Mouse (Mus musculus) spleen, postnatal 14 days (tissue): ENCODE measurements at regions not wholly inside any gene's neighbourhood (a gene's known extent, or its start where the extent isn't known, plus 50 kb on each side); places are given as distances from the start of the nearest gene placed in this dataset.

Experiments
- DNase-seq, 2 experiments: peaks; one replicate each; pipeline ENCODE4 v3.0.0; 2021 to 2022; ENCODE audit warnings: low spot score in 2 of 2

- DNase-seq: no peak
Measured at GRCm38 (mm10) chr17:85932360-85933132, 212.4 kb downstream of the Srbd1 start.

DNA sequence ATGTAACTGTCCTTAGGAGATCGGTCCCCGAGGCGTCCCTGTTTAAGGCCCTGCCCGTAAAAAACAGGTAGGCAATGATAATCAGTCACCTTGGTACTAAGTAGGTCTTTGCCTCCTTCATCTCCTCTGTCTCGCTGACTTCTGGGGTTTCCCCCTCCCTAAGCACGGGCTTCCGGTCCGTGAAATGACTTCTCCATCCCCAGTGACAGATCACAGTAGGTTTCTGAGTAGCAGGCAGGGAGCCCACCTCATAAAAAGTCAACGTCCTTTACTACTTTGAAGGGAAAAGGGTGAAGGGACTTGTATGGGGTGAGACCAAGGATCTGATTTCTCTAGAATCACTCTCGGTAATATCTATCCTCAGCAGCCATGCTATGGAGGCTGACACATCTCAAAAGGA, 213.0 kb downstream of the Srbd1 start:
- no peak for DNase-seq

DNA sequence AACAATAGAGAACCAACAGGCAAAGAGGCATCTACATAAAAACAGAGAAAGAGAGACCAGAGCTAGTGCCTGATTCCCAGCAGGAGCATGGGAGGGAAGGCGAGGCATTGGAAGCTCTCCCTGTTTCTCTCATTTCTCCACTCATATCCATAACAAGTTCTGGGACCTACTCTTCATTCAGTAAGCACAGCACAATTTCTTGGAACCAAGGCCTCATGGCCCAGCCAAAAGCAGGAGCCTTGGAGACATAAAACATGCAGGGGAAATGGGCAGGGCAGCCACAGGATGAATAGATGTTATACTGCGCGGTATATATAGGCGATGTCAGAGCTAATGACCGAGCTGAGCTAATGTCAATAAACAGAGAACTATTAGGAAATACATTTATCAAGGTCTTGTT, 214.2 kb downstream of the Srbd1 start:
- no peak for DNase-seq

GRCm38 (mm10) chr17:85930331-85930730, 214.6 kb downstream of the Srbd1 start:
- no peak for DNase-seq

DNA sequence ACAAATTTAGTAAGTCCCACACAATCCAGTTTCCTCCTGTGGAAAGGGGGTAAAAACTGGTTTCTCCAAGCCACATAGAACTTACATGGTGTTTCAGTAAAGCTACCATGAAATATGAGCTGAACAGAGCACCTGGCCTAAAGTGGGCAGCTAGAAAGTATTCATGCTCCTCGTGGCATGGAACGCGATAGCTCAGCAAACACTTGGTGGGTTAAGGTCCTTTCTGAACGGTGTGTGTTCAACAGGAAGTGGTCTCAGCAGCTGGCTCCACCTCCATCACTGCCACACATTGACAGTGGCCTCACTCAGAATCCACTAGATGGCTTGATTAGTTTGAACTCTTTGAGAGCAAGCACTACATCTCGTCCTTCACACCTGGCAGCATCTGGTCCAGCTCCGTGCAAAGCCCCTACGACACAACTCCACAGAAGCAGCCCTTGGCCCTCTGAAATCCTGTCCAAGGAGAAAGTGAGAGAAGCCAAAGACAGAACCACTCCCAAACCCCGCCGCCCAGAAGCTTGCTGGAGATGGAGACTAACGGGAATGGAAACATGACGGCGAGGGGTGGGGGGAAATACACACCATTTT, 215.2 kb downstream of the Srbd1 start:
- DNase-seq: no peak

DNA sequence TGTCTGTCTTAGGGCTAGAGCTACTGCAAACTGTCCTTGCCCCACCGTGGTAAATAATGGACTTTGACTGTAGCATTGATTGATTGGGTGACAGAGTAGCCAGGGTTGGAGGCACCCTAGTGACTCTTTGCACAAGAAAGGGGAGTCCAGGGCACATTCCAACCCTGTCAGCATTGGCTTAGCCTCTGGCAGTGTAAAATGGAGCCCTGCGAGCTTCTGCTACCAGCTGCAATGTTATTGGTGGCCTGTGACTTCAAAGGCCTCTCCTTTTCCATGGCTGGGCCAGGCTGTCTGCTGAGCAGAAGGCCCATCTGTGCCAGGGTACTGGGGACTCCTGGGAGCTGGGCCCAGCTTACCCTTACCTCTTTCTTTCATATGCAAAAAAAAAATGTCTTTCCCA, 216.4 kb downstream of the Srbd1 start:
- no peak for DNase-seq

GRCm38 (mm10) chr17:85927261-85927660, 217.7 kb downstream of the Srbd1 start:
- DNase-seq: no peak

- no peak for DNase-seq
Measured at GRCm38 (mm10) chr17:85926044-85926443, 218.9 kb downstream of the Srbd1 start.

DNA sequence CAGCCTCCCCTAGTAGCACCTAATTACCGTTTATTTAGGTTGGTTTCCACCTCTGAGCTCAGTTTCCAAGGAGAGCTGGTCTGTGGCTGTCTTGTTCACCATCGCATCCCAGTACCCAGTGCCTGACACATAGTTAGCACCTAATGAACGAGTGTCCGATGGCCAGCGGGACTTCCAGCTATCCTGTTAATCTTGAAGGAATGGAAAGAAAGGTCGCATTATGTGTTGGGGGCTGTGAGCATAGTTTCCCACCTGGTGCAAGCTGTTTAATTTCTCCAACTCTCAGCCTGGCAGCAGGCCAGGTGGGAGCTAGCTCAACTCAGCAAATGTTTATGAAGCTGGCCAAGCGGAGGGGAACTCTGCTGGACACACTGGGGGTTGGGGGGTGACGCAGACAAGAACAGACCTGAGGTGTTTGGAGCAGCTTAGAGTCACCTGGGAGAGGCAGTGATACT, 223.7 kb downstream of the Srbd1 start:
- no peak for DNase-seq

- no peak for DNase-seq
Measured at GRCm38 (mm10) chr17:85919868-85920267, 225.1 kb downstream of the Srbd1 start.

GRCm38 (mm10) chr17:85915870-85916269, 227.8 kb upstream of the Six2 start:
- DNase-seq: no peak

DNA sequence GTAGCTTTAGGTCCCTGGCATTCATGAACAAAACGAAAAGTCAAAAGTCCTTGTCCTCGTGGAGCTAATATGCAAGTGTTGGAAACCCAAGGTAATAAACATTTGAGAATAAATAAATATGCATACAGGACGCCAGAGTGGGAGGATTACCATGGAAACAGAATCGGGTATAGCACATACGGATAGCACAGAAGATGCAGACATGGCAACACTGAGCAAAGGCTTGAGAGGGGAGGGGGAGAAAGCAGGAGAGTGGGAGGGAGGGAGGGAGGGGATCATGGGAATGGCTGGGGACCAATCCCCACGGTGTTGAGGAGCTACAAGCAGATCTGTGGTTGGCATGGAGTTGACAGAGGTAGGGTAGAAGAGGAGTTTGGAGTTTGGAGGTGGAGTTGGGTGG, 226.0 kb upstream of the Six2 start:
- no peak for DNase-seq

DNA sequence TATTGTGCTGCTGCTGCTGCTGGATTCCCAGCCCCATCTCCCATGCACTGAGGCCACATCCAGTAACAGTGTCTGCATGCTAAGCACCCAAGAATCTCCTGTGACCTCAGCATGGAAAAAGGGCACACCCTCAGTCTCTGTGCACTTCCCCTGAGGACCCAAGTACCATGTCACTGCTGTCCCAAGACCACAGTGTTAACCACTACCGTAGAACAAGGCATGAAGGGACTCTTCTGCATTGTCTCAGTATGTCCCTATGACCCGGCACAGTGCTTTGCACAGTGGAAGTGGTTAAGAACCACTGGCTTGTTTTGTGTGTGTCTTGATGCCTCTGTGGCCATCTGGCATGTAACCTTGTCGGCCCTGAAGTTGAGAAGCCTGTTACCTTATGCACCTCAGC, 220.6 kb upstream of the Six2 start:
- DNase-seq: no peak

DNA sequence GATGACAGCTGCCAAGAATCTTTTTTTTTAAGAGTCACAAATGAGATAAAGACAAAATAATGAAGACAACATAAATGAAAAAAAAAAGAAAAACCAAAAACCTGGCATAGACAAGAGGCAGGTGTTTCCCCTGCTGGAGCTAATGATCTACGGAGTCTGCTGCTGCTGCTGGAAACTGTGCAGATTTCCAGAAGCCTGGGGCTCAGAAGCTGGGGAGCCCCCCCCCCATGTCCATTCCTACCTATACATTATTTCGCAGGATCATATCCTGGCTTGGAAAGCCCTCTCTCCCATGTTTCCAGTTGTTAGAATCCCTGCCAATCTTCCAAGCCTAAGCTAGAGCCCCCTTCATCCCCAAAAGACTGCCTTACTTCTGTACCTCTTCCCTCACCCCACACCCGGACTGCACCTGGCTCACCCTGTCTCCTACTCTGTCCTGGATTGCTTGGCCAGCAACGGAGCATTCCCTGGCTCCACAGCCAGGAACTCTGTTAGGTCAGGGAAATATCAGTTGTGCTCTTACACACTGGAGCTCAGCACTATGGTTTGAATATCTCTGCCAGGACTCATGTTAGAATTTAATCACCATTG, 218.6 kb upstream of the Six2 start:
- no peak for DNase-seq

DNA sequence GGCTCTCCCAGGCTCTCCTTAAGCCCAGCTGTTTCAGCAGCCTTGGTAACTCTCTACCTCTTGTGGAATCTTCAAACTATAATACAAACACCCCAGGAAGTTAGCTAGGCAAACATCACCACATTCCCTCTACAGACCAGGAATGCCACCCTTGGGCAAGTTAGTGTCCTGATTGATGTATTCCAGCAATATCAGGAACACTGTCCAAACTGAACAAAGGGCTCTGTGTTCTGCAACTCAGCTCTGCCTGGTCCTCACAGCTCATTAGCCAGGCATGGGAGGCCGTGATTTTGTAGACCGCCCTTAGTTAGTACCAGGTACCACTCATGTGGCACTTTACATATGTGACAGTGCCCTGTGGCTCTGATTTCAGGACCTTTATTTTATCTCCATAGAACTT, 214.5 kb upstream of the Six2 start:
- no peak for DNase-seq

DNA sequence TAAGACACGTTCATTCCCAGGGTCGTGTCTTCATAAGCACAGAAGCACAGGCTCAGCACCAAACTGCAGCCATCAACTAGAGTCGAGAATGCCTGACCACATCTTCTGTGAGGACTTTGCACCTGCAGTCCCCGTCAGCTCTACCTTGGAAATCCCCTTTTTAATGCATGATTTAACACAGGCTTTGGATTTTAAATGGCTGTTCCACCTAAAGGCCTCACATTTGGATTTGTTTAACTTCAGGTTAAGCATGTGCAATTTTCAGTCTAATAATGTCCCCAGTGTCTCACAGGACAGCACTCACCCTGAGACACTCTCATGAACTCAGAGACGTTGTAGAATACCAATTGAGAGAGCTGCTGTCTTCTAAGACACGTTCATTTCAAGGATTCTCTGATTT, 211.0 kb upstream of the Six2 start:
- no peak for DNase-seq

DNA sequence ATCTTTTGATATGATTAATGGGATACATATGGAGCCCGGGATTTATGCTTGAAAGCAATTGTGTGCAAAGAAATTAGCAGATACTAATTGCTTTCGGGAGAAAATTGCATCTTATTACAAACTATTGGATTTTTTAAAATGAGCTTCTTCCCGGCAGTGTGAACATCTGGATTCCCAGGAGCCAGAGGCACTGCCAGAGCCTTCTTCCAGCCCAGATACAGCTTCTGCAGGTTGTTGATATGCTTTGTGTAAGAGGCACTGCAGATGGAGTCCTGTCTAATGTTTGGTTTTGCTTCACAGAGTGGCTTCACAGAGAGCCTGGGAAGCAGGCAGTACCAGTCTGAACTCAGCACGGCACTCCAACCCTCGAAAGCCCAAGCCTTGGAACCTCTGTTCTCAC, 207.9 kb upstream of the Six2 start:
- no peak for DNase-seq

GRCm38 (mm10) chr17:85891243-85891642, 203.2 kb upstream of the Six2 start:
- no peak for DNase-seq

DNA sequence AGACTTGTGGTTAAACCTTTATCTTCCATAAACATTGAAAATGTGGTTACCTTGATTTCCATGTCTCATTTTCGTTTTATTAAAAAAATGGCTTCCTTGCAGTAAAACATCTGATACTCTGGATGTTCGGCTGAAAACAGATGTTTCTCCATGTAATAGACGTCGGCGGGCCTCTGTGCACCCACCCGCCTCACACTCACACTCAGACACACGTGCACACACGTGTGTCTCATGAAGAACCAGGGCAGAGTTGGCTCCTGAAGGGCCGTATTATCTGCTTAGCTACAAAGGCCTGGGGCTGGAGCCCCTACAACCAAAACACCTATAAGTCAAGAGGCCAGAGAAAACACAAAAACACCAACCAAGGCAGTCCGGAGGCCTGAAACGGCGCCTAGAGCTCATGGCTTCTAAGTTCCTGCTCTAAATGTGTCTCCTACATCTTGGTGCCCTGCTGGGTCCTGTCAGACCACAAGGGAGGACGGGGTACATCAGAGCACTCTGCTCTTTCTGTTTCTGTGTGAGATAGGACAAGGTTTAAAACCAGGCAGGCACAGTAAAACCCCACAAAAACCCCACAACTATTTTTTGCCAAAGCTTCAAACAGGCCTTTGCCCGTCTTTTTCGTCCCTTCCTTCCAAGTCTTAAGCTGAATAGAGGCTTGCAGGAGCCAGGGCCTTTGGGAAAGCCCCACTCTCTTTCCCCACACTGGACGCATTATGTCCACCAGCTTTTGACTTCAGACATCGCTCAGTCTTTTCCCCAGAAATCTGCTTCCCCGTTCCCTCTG, 201.9 kb upstream of the Six2 start:
- no peak for DNase-seq

DNA sequence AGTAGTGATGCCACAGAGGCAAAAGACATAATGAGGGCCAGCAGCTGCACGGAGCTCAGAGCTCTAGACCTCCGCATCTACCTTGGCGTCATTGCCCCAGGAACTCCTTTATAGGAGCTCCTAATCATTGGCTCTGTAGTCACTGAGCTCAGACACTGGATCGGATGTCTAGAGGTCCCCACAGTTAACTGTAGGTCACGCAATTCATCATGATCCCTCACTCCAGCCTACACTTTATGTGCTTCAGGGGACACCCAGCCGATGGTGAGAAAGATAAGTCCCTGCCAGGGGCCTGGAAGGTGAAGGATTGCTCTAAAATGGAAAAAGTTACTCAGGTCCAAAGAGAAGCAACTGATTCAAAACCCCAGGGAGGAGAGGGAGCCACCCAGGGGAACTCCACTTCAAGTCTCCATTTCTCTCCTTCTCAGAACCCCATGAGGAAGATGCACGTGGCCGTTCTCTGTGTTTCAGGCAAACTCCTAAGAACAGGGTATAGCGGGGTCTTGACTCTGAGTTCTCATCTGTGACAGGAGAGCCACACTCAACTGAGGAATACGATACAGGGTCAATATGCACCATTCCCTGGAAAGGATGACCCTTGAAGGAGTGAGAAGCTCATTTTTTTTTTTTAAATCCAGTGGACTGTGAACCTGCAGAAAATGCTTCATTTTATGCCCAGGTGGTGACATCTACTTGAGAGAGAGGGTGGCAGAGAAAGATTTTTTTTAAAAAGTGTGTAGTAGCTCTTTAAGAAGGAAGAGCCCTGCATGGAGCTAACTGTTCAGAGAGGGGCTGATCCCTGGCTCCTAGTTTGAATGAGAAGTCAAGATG, 200.7 kb upstream of the Six2 start:
- DNase-seq: no peak

DNA sequence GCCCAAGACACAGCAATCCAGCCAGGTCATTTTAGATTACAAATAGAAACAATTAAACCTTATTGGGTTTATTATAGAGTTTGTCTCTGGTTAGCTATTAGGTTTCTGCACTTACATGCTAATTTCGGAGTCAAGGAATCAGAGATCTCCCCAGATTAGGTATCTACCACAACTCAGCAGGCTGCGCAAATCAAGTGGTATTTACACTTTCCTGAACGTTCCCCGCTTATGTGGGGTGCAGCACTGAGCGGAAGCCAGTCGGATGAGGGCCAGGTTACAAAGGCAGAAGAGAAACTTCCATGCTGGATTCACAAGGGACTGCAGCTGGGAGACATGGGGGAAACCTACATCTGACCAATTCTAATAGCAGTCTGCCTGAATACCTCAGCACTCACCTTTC, 198.6 kb upstream of the Six2 start:
- no peak for DNase-seq

- no peak for DNase-seq
Measured at GRCm38 (mm10) chr17:85886237-85886636, 198.2 kb upstream of the Six2 start.
